Mouse (Mus musculus) cerebellum, adult 2 months (tissue): ENCODE measurements around the gene Capn11.

Experiments
- CTCF ChIP-seq: fragments of 200-500 bp; IDR thresholded peaks from 2 replicates; pipeline ENCODE4 v1.5.1; 2011; ENCODE audit warnings: low read depth, mild to moderate bottlenecking, control low read depth, low read length, moderate library complexity, borderline replicate concordance; ENCODE audit not compliant: insufficient read depth
- POLR2A ChIP-seq: fragments of 200-500 bp; IDR thresholded peaks from 2 replicates; pipeline ENCODE4 v1.6.1; 2011; ENCODE audit warnings: low read length, control low read depth, borderline replicate concordance; ENCODE audit not compliant: insufficient read depth

DNA sequence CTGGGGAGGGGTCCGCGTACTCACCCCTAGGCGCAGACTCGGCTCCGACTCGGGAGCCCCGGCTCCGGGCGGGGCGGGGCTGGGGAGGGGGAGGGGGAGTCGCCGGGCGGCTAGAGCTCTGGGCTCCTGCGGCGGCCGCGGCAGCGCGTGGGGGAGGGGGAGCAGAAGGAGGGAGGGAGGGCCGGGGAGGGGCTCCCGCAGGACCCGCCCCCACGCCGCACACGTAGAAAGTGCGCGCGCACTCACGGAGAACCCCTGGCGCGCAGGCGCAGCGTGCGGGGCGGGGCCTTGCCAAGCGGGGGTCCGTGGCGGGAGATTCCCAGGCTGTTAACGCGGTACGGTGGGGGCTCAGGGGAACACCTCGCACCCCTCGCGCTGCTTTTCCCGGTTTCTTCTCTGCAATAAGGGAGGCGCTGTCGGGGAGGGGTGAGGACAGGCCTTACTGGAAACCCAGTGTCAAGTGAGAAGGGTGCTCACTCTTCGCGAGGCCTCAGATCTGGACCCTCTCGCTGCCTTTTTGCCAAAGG is 27.0 kb upstream of the Capn11 start, which contains the start of gene Mrpl14:
- TF ChIP-seq CTCF (no peak), POLR2A (peak; percentile 75)
